Mouse (Mus musculus) embryonic facial prominence, embryonic 11.5 days (tissue): ENCODE data around the gene Rbl2. TPM values are rescaled to one million over a fixed set of nuclear protein-coding genes. Genes with fewer than 3 reads are reported as not detected.

Experiments used
- ATAC-seq: fragments of 200-750 bp; cut with Nextera tagmentation; replicated peaks from 2 replicates; pipeline ENCODE4 v1.8.0; 2017; ENCODE audit warnings: low read depth; ENCODE audit not compliant: insufficient number of reproducible peaks, low FRiP score, low TSS enrichment
- DNase-seq: peaks from one replicate; pipeline ENCODE4 v3.0.0-alpha.2; 2015; ENCODE audit warnings: low spot score
- H3K27ac ChIP-seq: fragments of 300-500 bp; sonication (generic); replicated peaks from 2 replicates; pipeline ENCODE4 v1.5.1; 2014; ENCODE audit warnings: mild to moderate bottlenecking, low read depth, low read length, control low read depth
- H3K27me3 ChIP-seq: fragments of 300-500 bp; sonication (generic); 2 replicates; pipeline ENCODE4 v1.6.1; 2014; ENCODE audit warnings: mild to moderate bottlenecking, low read length, moderate library complexity, mixed read lengths; ENCODE audit not compliant: control insufficient read depth, insufficient read depth
- H3K36me3 ChIP-seq: fragments of 300-500 bp; sonication (generic); replicated peaks from 2 replicates; pipeline ENCODE4 v1.6.1; 2014; ENCODE audit warnings: low read depth, mild to moderate bottlenecking, low read length, moderate library complexity, mixed read lengths; ENCODE audit not compliant: control insufficient read depth, insufficient read depth
- H3K4me1 ChIP-seq: fragments of 300-500 bp; sonication (generic); 2 replicates; pipeline ENCODE4 v1.6.1; 2014; ENCODE audit warnings: low read length, mixed read lengths; ENCODE audit not compliant: control insufficient read depth, insufficient read depth
- H3K4me2 ChIP-seq: fragments of 300-500 bp; sonication (generic); 2 replicates; pipeline ENCODE4 v1.6.1; 2014; ENCODE audit warnings: low read depth, mild to moderate bottlenecking, control low read depth, low read length, moderate library complexity
- H3K4me3 ChIP-seq: fragments of 300-500 bp; sonication (generic); 2 replicates; pipeline ENCODE4 v1.5.1; 2014; ENCODE audit warnings: low read depth, low read length, control low read depth
- H3K9ac ChIP-seq: fragments of 300-500 bp; sonication (generic); replicated peaks from 2 replicates; pipeline ENCODE4 v1.6.1; 2014; ENCODE audit warnings: mild to moderate bottlenecking, control low read depth, low read length
- H3K9me3 ChIP-seq: fragments of 300-500 bp; sonication (generic); replicated peaks from 2 replicates; pipeline ENCODE4 v1.6.1; 2016; ENCODE audit warnings: mild to moderate bottlenecking, low read length, inconsistent platforms, mixed read lengths; ENCODE audit not compliant: control insufficient read depth
- WGBS: fragments of 180-500 bp; shearing (Covaris S2); extraction: QIAGEN DNeasy Blood & Tissue Kit; methylation state at CpG from one replicate; pipeline ENCODE4 v1.1.7; 2014; 5-methylcytosine and 5-hydroxymethylcytosine counted together
- polyA plus RNA-seq: library from polyadenylated mRNA; unstranded; fragments of >200 nt; fragmentation: Nextera tagmentation; extraction: Ambion mirVana; gene quantifications from 2 replicates; pipeline ENCODE4 v1.2.1, GENCODE M21; 2014

Rbl2 gene
- polyA plus RNA-seq, 1 experiment from 2014 or later: 11.1 TPM

GRCm38 (mm10) chr8:91133441-91134069 lies 63.7 kb downstream of the Rbl2 start:
- Histone ChIP-seq H3K4me3 (peak overlapping the region; percentile 79), H3K27ac (no peak overlapping the region), H3K27me3 (no peaks in the 10 kb centered on the region), H3K9me3 (no peaks in the 10 kb centered on the region), H3K36me3 (peaks cover 3% of the 10 kb centered on the region; the same call in 1 of the 2 replicates), H3K4me1 (no peaks in the 10 kb centered on the region), H3K4me2 (peak overlapping the region; percentile 79), H3K9ac (peak overlapping the region; percentile 66)
- WGBS: 2% methylated on average over 43 of the region's 58 CpGs
- DNase-seq (peak; percentile 33), ATAC-seq (peak; percentile 61)

GRCm38 (mm10) chr8:91134070-91134475 lies 64.2 kb downstream of the Rbl2 start:
- DNase-seq: peak; percentile 99
- Histone ChIP-seq H3K27me3 (no peaks in the 10 kb centered on the region), H3K9ac (no peak overlapping the region), H3K36me3 (peaks cover 3% of the 10 kb centered on the region; the same call in 1 of the 2 replicates), H3K4me2 (peak overlapping the region; percentile 2; the same call in 1 of the 2 replicates), H3K4me1 (no peaks in the 10 kb centered on the region), H3K27ac (no peak overlapping the region), H3K9me3 (no peaks in the 10 kb centered on the region), H3K4me3 (peak overlapping the region; percentile 79)
- peak; percentile 99 for ATAC-seq
- under 1% methylated on average over 22 of the region's 24 CpGs for WGBS

DNA sequence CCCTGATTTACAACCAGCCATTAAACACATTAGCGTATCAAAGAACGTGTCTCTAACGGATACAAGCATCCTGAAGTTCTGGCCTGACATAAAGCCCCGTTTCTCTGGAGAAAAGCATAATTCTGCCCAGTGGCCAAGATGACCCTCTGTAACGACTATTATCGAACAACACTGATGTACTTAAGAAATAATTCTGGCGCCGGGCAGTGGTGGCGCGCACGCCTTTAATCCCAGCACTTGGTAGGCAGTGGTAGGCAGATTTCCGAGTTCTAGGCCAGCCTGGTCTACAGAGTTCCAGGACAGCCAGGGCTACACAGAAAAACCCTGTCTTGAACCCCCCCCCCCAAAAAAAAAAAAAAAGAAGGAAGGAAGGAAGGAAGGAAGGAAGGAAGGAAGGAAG lies 64.8 kb downstream of the Rbl2 start:
- Histone ChIP-seq H3K9ac (no peak overlapping the region), H3K4me2 (no peak overlapping the region), H3K27ac (no peak overlapping the region), H3K4me1 (no peaks in the 10 kb centered on the region), H3K36me3 (no peaks in the 10 kb centered on the region), H3K9me3 (no peaks in the 10 kb centered on the region), H3K27me3 (no peaks in the 10 kb centered on the region), H3K4me3 (peak overlapping the region; percentile 79; the same call in 1 of the 2 replicates)
- DNase-seq (no peak), ATAC-seq (no peak)
- 59% methylated on average over 12 of the region's 12 CpGs for WGBS

DNA sequence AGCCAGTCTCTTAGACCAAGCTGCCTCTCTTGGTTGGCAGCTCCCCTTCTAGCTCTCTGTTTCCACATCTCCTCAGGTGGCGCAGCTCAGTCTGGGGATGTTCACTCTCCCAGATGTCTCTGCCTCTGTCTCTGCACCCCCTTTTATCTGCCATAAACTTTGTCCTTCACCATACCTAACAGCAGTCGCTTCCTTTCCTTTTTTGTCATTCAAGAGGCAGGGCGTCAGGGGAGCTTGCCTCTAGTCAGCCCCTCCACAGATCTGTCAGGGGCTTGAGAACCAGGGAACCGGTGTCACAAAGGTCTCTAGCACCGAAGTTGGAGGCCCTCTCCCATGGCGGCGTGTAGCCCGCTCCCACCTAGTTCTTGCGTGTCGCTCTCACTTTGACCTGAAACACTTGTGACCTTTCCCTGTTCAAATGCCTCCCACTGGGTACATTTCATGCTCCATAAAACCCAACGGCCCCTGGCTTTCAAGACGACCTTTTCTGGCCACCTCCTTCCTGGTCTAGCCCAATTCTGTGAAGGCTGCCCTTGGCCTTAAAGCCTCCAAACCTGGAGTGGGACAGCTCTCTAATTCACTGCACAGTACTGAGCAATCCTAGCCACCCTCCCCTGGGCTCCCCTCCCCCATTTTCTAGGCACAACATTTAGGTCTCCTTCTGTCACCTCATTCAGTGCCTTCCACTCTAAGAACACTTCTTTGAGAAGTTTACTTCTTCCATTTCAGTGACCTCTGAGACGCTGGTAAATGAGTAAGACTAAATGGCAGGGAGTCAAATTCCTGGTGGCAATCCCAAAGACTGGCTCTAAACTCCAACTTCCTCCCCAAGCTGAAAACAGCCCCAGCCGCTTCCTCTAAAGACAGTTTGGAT lies 65.7 kb downstream of the Rbl2 start:
- WGBS: 72% methylated on average over 14 of the region's 14 CpGs
- H3K9me3 ChIP-seq: no peaks in the 10 kb centered on the region
- H3K36me3 ChIP-seq: no peaks in the 10 kb centered on the region
- no peaks in the 10 kb centered on the region for H3K27me3 ChIP-seq
- H3K4me1 ChIP-seq: no peaks in the 10 kb centered on the region
- no peak for ATAC-seq
- H3K27ac ChIP-seq: no peak overlapping the region
- H3K4me3 ChIP-seq: no peak overlapping the region
- no peak for DNase-seq
- no peak overlapping the region for H3K9ac ChIP-seq
- H3K4me2 ChIP-seq: no peak overlapping the region

DNA sequence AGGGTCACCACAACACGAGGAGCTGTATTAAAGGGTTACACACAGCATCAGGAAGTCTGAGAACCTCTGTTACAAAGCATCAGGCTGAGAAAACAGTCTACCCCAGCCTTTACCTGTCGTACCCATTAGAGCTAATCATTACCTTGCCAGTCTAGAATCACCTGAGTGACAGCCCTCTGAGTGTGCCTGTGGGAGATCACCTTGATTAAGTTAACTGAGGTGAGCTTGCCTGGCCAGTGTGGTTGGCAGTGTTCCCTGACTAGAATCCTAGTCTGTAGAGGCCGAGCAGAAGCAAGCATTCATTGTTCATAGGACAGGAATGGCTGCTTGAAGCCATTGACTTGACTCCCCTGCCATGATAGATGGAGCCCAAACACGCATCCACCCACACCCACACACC lies 71.0 kb downstream of the Rbl2 start:
- H3K4me3 ChIP-seq: no peak overlapping the region
- H3K36me3 ChIP-seq: no peaks in the 10 kb centered on the region
- H3K9me3 ChIP-seq: no peaks in the 10 kb centered on the region
- H3K4me1 ChIP-seq: no peaks in the 10 kb centered on the region
- no peaks in the 10 kb centered on the region for H3K27me3 ChIP-seq
- WGBS: 78% methylated on average over 4 of the region's 4 CpGs
- no peak overlapping the region for H3K27ac ChIP-seq
- no peak overlapping the region for H3K4me2 ChIP-seq
- no peak overlapping the region for H3K9ac ChIP-seq
- DNase-seq (no peak), ATAC-seq (no peak)

DNA sequence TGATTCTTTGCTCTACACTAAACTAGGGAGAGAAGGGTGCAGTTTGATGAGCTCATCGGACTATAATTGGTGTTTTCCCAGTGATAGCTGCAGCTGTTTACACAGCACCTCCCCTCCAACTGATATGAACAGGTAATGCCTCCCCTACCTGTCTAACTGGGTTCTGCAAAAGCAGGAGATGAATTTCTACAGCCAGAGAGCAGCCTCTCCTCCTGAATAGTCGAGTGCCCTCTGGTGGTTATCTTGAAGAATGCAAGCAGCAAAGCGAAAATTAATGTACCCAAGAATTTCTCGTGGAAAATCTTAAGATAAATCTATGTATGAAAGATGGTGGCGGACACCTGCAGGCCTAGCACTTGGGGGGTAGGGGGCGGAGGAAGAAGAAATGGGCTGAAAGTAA lies 77.9 kb downstream of the Rbl2 start:
- Histone ChIP-seq H3K27me3 (no peaks in the 10 kb centered on the region), H3K4me2 (no peak overlapping the region), H3K9ac (no peak overlapping the region), H3K27ac (no peak overlapping the region), H3K4me3 (no peak overlapping the region), H3K9me3 (no peaks in the 10 kb centered on the region), H3K4me1 (no peaks in the 10 kb centered on the region), H3K36me3 (no peaks in the 10 kb centered on the region)
- 17% methylated on average over 6 of the region's 6 CpGs for WGBS
- ATAC-seq (no peak), DNase-seq (peak; percentile 79)

GRCm38 (mm10) chr8:91148643-91149178 lies 78.9 kb downstream of the Rbl2 start:
- DNase-seq (no peak), ATAC-seq (no peak)
- Histone ChIP-seq H3K9ac (no peak overlapping the region), H3K4me3 (no peak overlapping the region), H3K4me1 (no peaks in the 10 kb centered on the region), H3K9me3 (no peaks in the 10 kb centered on the region), H3K36me3 (no peaks in the 10 kb centered on the region), H3K27me3 (no peaks in the 10 kb centered on the region), H3K4me2 (no peak overlapping the region), H3K27ac (no peak overlapping the region)
- WGBS: 79% methylated on average over 15 of the region's 15 CpGs

- ATAC-seq (no peak), DNase-seq (no peak)
- Histone ChIP-seq H3K27me3 (no peaks in the 10 kb centered on the region), H3K4me2 (no peak overlapping the region), H3K9me3 (no peaks in the 10 kb centered on the region), H3K27ac (no peak overlapping the region), H3K9ac (no peak overlapping the region), H3K4me3 (no peak overlapping the region), H3K4me1 (no peaks in the 10 kb centered on the region), H3K36me3 (no peaks in the 10 kb centered on the region)
- WGBS: 63% methylated on average over 3 of the region's 3 CpGs
Observed at GRCm38 (mm10) chr8:91149298-91149697, 79.4 kb downstream of the Rbl2 start.
